Mouse (Mus musculus) ovary, postnatal 36 days (tissue): Measurements from ENCODE around the gene Timm8a2.

Experiments used
- DNase-seq: peaks from one replicate; pipeline ENCODE4 v3.0.0; 2022; ENCODE audit warnings: low spot score, mixed read lengths

The Timm8a2 gene

DNA sequence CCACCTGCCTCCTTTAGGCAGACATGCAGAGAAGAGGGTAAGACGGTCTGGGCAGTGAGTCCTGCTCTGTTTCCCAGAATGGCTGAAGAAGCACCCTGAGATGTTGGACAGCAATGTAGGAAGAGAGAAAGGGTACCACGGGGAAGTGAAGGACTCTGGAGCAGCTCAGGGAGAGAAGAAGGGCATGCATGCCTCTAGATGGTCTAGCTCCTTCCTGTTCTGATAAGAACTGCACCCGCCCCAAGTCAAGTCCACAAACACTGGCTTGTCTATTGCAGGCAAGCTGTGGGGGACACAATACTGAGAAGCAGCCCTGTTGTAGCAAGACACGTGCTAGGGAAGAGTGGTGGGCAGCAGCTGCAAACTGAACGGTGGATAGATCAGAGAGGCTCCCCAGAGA, 22.3 kb upstream of the Timm8a2 start:
- no peak for DNase-seq

DNA sequence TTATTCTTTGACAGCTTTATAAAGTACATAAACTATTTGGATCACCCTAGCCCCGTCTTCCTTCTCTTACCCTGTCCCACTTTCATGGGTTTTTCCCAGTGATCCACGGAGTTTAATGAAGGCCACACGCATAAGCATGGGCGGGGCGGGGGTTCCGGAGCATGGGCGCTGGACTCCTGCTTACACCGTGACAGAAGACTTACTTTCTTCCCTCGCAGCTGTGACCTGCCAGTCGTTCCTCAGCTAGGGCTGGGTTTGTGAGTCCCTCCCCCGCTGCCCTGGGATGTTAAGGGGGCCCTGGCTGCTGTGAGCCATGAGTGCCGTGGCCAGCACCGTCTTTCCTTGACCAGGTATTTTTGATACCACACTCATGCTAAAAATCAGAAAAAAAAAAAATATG, 21.7 kb upstream of the Timm8a2 start:
- no peak for DNase-seq

DNA sequence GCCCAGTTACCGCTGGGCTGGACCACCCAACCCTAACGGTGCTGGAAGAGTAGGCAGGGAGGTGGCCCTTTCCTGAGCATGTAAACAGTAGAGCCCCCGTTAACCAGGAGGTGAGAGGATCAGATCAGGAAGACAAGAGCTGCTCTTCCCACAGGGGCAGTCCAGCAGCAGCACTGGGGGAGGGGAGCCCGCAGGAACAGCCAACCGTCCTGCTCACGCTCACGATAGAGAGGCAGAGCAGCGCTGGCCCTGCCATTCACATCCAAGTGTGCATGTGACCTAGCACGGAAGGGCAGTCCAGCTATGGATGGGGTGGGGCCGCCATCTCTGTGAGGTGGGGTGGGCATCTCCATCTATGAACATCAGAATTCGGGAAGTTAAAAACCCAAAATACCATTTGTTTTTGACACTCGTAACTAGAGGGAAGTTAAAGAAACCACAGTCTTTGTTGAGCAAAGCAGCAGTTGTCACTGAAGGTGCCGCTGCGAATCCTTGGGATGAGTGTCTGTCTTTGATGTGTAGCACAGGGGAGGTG, 21.0 kb upstream of the Timm8a2 start:
- no peak for DNase-seq

DNA sequence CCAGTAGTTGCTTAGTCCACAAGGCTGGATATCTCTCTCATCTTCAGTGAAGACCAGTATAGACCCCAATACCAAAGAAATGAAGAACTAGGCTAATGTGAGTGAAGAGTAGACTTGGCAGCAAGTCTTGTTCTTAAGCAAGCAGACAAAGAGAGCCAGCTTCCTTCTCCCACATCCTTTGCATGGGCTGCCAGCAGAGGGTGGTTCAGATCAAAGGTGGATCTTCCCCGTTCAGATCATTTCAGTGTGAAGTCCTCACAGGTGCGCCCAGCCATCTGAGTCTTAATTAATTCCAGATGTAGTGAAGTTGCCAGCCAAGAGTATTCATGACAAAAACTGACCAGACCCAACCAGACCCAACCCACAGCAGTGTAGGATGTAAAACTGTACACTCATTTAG, 16.5 kb upstream of the Timm8a2 start:
- DNase-seq: no peak

DNA sequence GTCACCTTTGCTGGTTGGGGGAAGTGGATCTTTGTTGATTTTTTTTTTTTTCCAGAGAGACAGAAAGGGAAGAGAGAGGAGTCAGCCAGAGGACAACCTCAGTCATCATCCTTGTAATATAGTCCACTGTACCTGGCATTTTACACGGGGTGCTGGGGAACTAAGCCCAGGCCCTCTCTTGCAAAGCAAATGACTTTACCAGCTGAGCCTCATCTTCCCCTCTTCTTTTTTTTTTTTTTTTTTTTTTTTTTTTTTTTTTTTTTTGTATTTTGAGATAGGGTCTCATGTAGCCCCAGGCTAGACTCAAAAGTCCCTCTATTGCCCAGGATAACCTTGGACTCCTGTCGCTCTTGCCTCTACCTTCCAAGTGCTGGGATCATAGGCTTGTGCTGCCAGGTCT, 15.1 kb upstream of the Timm8a2 start:
- no peak for DNase-seq

DNA sequence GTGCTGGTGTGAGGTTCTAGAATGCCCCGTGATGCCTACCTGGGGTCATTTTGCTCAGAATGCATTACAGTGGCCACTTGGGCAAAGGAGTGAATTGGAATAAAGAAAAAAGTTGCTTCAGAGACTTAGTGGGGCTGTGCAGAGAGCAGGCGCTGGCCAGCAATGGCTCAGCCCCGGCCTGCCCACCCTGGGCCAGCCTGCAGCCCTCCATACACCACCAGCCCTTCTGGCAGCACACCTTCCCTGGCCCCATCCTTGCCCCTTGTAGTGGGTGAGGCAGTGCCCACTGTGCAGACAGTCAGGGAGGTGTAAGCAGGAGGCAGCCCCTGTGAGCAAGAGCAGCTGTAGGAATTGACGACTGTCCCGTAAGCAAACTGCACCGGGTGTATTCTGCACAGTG, 13.9 kb upstream of the Timm8a2 start:
- DNase-seq: no peak

DNA sequence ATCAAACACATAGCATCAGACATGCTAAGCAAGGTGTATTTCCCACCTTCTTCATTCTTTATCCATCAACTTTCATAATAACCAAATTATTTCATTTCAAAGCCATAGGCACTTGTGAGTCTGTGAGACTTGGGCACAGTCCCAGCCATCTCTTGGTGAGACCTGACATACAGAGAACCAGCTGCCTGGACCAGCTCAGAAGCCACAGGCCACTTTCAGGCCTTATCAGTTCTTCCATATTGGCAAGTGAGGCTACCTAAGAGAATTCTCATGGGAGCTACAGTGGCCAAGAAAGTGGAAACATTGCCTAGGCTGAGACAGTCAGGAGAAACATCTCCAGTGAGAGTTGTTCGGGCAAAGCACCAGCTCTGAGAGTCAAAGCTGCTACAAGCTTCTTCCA, 11.4 kb upstream of the Timm8a2 start:
- DNase-seq: no peak

DNA sequence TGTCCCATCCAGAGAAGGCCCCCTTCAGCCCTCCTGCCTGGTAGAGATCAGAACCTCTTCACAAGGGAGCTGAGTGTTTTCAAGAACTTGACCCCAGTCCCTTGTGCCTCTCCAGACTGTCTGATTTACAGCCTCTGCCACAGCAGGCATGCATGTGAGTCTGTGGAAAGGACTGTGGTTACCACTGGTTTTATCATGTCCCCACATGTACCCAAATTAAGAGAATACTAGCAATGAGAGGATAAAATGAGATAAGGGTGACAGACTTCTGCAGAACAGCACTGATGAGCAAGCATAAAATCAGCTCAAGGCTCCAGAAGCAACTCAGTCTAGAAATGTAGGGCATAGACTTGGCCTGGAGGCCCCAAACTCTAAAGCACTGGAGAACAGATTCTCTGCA, 10.5 kb upstream of the Timm8a2 start:
- DNase-seq: no peak

DNA sequence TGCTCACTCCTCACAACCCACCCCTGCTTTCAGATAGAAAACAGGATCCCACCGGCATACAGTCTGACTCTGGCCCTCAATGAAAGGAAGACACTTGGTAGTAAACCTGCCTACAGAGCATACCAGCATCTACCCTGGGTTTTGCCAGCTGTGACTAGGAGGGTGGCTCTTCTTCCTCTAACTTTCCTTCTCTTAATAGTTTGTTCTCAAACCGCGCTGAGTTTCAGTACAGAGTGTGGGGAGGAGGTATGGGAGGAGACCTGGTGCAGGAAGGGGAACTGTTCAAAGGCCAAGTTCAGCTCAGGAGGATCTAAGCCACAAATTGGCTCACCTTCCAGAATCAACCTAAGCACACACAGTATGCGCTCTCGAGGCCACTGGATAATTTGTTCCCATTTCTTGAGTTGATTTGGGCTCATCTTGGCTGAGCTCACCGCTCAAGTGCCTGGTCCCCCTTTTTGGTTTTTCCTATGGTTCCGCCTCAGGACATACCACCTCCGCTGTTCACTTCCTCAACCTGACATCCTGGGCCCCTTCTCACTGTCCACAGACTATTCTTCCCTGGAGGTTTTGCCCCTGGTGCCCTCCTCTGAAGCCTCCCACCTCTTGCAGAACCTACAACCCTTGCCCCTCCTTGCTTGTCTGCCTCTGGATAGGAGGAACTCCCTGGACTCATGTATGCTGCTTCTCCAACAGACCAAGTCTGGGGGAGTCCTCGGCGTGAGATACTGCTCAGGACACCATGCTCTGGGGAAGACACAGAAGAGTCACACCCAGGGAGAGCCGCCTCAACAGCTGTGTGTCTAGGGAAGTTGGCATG, 5.3 kb upstream of the Timm8a2 start:
- DNase-seq: no peak

DNA sequence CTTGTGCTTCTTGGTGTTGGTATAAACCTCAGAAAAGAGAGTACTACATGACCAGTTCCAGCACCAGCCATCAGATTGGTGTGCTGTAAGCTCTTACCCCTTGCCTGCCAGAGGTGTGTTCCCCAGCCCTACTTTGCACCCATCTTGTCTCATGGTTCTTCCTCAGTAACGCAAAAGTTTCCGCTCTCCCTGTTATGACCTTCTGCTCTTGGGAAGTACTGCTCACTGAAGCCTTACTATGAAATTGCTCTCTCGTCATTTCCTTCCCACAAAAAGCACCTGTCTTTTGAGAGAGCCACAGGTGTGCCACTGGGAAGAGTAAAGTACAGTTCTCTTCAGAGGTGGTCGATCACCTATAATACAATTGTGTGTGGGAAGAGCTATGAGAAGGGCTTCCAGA, 4.6 kb upstream of the Timm8a2 start:
- DNase-seq: no peak

DNA sequence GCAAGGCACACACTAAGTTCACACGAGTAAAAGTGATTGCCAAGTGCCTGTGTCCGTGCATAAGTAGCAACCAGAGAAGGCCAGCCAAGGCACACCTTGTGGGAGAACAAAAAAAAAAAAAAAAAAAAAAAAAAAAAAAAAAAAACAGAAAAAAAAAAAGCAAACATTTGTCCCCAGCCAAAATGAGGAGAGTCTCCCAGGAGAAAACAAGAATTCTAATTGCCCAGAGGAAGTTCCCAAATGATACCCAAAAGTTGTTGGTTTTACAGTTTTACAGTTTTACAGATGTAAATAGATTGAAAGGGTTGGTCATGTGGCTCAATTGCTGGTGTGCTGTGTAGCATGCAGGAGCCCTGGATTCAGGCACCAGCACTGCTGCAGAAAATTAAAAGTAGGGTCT, 2.4 kb upstream of the Timm8a2 start:
- no peak for DNase-seq

DNA sequence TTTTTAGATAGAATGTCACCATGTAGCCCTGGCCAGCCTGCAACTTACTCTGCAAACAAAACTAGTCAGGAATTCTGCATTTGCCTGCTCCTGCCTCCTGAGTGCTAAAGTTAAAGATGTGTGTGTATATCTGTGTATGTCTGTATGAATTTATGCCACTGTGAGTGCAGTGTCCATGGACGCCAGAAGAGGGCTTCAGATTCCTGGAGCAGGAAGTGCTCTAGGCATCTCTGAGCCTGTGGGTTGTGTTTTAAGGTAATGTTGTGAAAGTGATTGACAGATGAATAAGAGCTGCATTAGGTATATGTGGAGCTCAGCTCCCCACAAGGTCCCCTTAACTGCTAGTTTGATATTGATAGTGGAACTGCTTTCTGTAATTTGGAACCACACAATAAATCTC, 707 bp downstream of the Timm8a2 start:
- DNase-seq: no peak

DNA sequence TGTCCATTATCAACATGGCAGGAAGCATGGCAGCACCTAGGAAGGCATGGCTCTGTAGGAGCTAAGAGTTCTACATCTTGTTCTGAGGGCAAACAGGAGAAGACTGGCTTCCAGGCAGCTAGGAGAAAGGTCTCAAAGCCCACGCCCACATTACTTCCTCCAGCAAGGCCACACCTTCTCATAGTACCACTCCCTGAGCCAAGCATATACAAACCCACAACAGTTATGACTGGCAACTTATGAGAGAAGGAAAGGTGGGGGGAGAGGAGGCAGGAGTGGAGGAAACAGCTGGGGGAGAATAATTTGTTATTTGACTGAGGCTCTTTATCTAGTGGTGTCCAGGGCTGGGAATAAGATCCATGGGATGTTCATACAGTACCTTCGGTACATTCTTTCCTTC, 1.4 kb downstream of the Timm8a2 start:
- no peak for DNase-seq

DNA sequence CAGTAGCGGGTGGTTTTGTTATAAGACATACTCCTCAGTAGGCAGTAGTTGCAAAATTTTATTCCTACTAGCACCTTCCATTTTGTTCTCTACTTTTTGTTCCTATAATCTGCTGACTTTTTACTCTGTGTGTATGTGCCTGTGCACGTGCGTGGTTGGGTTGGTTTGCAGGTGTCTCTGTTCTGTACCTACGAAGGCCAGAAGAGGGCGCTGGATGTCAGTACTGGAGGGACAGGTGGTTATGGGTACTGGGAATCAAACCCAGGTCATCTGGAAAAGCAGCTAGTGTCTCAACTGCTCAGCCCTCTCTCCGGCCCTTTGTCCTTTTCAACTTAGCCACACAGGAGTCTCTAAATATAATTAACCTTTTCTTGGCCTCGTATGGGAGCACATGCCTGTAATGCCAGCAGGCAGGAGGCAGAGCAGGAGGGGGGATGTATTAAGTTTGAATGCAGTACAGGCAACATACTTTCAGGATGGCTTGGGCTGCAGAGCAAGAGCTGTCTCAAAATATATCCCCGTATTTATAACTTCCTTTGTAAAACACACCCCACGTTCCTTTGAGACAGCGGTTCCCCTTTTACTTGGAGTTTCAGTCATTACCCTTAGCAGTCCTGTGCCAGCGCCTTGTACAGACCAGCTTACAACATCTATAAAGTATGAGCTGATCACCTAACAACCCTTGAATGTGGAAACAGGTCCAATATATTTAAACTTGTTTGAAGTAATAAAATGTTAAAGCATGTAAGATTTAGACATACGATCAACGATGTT, 4.6 kb downstream of the Timm8a2 start:
- DNase-seq: no peak

DNA sequence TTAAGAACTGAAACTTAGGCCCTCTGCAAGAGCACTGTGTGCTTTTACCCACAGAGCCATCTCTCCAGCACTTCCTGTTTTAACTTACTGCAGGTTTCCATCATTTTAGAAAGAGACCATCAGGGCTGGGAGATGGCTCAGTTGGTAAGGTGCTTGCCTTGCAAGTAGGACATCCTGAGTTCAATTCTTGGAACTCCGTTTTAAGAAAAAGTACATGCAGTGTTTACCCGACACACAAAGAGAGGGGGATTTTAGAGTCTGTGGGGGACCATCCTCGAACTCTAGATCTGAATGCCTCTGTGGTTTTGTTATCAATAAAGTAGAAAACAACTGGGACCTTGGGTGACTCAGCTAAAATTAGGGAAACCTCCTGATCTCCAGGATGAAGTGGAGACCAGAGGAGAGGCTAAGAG, 6.9 kb downstream of the Timm8a2 start:
- no peak for DNase-seq

DNA sequence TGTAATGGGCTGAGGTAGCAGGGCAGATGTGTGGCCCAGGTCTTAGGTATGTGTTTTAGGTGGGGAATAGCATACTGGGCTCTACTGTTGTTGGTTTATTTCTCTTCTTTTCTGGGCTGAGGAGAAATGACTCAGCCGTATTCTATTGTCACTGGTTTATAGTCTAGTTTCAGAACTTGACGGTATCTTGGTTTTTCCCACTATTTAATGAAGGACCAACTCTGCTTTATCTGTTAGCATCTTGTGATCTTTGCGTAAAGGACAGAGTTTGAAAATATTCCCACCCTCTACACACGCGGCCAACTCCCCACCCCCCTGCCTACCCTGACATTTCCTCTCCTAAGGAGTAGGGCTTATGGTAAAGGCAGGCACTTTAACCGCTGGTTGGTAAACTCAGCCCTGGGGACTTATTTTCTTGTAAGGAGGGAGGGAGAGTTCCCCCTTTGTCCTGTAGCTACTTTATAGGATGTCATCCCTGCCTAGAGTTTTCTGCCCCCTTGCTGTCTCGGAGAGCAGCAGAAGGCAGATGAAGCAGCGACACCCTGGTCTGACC, 7.7 kb downstream of the Timm8a2 start:
- DNase-seq: no peak

DNA sequence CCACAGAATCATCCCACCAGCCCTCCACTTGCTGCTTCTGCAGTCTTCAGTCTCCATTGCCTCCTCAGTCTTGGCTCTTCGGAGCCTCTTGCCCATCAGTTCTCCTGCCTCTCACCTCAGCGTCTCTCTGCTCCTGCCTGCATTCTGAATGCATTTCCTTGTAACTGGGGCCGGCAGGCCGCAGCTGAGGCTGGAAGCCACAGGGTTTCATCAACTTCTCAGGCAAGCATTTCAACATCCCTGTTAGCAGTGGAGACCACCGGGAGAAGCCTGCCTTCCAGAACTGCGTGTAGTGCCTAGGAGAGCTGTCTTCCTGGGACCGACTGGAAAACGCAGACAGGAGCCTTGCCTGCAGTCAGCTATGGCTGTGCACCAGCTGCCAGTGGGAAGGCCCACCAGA, 13.3 kb downstream of the Timm8a2 start:
- DNase-seq: no peak

DNA sequence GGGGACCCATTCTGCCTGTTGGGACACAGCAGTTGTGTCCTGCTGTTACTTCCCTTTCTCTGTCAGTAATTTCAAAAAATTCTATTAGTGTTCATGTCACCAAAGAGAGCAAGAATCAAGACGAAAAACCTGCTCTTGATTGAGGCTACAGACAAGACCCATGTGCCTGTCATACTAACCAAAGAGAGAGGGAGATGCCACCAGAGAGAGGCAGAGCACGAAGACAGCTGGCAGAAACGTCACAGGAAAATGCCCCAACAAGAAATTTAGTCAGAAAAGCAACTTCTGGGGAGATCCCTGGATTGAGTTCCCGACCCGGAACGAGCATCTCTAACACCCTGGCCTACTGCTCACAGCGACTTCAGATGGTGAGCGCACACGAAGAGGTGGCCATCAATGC, 14.3 kb downstream of the Timm8a2 start:
- no peak for DNase-seq

DNA sequence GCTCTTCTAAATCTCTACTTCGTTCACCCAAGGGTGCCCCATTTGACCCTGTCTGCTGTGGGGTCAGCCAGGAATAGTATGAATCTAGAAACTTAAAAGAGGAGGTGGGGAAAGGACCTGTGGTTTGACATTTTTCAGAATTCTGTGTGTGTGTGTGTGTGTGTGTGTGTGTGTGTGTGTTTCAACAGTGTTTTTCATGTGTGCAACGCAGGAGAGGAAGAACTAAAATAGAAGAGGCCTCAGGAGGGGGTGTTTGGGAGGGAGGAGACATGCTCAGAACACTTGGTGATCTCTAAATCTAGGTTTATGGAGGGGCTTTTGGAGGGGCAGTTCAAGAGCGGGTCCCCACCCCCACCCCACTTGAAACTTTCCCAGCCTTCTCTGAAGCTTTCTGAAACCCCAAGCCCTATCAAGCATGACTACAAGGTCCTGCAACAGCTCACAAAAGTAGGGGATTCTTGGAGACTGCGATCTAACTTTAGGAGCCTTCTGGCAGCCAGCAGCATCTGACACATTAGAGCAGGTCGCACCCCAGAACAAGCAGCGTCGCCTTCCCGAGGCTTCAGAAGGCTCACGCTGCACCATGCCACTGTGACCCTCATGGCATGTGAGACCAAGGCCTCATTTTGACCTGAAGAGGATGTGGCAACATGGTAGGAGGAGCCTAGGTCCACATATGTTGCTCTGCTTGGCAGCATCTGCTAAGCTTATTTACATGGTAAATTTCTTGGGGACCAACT, 18.6 kb downstream of the Timm8a2 start:
- DNase-seq: no peak

DNA sequence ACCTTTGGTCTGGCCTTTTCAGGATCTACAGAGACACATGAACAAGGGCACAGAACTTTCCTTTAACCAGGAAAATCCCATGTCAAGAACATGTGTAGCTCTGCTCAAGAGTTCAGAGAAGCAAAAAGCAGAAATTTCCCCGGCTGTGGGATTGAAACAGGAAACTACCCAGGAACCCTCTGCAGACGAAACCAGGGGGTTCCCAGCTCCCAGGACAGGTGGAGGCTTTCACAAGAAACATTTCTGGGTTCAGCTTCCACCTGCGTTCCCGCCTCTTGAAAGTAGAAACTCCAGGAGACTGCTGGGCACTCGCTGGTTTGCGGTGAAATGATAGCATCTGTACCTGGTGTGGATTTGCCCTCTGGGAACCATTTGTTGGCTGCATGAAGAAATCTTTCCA, 22.4 kb downstream of the Timm8a2 start:
- no peak for DNase-seq

DNA sequence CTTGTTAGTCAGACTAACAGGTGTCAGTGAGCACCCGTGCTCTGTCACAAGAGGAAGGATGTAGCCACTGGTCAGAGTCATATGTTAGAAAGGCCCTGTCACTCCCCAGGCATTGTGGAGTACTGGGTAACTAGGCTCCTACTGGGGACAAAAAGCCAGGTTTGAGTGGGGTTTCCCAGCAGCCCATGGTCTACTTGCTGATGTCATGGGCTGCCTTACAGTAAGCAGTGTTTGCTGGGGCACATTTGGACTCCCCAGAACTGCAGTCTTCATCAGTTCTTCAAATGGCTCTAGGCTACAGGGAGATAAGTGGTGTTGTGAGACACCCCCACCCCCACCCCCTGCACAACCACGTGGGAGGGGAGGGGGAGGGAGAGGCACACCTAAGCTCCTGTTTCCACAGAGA, 23.5 kb downstream of the Timm8a2 start:
- no peak for DNase-seq

DNA sequence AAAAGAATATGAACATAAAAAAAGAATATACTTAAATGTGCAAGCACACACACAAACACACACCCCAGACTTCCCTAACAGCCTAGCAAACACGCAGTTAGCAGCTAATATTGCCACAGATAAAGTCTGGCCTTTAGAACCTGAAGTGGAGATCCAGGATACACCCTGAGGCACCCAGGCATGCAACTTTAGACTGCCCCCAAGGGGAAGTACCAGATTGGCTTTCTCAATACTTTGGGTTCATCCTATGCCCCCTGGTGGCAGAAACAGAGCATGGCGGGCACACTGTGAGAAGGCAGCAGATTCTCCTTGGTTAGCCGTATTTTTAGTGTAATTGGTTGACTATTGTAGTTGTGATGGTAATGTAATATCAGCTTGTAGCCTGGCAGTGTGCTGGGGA, 26.2 kb downstream of the Timm8a2 start:
- DNase-seq: peak; percentile 72
